Mouse (Mus musculus) T-cell, adult 2 months (primary cell): ENCODE data around the gene Dlg2.

ENCODE experiments used
- DNase-seq: peaks from one replicate; pipeline ENCODE4 v3.0.0; 2022; ENCODE audit warnings: low spot score

The Dlg2 gene

GRCm38 (mm10) chr7:90540811-90541323 lies 64.4 kb downstream of the Dlg2 start:
- no peak for DNase-seq

DNA sequence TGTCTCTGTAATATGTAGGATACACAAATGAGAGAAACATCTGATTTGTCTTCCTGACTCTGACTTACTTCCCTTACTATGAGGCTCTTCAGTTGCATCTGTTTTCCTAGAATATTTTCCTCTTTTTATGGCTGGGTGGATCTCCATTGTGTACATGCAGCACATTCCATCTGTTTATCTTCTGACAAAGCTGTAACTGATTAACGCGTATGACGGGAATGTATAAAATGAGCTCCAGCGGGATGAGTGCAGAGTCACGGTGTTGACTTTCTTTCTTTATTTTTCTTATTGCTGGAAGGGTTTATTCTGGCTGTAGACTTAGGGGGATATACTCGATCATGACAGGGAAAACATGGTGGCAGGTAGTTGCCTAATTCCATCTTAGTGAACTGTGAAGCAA lies 76.9 kb downstream of the Dlg2 start:
- DNase-seq, result no peak

DNA sequence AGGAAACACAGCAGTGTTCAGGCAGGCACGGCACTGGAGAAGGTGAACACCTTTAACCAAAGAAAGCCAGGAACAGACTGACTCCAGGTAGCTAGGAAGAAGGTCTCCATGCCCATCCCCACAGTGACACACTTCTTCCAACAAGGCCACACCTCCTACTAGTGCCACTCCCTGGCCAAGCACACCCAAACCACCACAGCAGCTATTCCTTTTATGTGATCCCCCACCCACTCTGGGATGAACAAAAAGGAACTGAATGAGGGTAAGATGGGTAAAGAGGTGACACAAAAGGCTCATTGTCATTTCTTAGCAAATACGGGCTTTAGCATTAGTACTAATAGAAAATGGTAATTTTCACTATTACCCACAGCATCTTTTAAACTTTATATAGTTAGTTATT lies 77.9 kb downstream of the Dlg2 start:
- DNase-seq, result no peak

DNA sequence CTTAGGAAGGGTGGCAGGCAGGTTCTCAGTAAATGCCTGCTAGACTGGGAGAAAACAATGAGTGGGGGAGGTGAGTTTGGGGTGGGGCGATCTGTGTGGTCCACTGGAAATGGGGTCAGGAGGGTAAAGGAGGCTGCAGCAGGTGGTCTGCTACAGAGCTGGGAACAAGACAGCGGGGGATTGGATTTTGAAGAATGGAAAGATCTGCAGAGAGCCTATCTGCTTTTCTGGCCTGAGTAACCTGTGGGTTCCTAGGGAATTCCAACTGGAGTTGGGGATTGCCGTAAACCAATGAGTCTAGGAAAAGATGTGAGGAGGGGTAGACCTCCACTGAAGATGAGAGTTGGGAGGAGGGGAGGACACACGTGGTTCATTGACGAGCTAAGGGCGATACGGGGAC lies 92.7 kb downstream of the Dlg2 start:
- no peak for DNase-seq

GRCm38 (mm10) chr7:90587795-90588194 lies 111.3 kb downstream of the Dlg2 start:
- DNase-seq, result no peak

- no peak for DNase-seq
Measured at GRCm38 (mm10) chr7:90588318-90588717, 111.8 kb downstream of the Dlg2 start.

DNA sequence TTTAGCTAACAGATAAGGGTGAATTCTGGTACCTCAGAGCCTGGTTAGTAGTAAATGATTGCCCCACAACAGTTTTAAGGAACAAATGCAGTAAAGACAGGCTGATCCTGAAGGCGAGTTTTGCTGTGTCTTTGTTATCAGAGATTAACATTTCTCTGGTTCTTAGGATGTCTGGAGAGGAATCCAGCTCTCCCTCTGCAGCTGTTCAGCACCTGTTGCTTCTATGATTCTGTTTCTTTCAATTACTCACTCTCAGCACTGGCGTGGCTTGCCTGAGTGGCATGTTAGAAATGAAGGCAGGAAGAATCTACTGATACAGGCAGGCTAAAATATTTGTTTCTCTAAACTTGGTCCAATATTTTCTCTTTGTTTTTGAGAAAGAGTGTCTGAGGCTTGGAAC lies 133.3 kb downstream of the Dlg2 start:
- no peak for DNase-seq

- no peak for DNase-seq
Measured at GRCm38 (mm10) chr7:90630546-90630945, 154.1 kb downstream of the Dlg2 start.

GRCm38 (mm10) chr7:90649512-90649911 lies 173.0 kb downstream of the Dlg2 start:
- DNase-seq, result no peak

- no peak for DNase-seq
Measured at GRCm38 (mm10) chr7:90651128-90651527, 174.7 kb downstream of the Dlg2 start.

DNA sequence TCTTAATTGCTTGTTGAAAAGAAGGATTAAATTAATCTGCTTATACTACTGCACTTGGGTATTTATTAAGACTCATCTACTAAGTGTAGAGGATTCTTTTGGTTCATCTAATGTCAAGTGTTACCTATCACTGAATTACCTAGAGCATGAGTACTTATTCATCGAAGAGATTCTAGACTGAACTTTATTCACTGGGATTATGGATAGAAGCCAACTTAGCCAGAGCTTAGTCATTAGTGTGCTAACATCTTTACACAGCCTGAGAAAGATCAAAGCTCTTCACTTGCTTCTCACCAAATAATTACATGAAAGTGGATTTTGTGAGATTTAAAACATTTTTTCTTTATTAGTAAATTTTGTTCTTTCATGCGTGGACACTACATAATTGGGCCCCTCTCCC lies 175.1 kb downstream of the Dlg2 start:
- DNase-seq, result no peak

- DNase-seq, result no peak
Measured at GRCm38 (mm10) chr7:90658593-90658992, 182.1 kb downstream of the Dlg2 start.

- no peak for DNase-seq
Measured at GRCm38 (mm10) chr7:90694050-90694449, 217.6 kb downstream of the Dlg2 start.

DNA sequence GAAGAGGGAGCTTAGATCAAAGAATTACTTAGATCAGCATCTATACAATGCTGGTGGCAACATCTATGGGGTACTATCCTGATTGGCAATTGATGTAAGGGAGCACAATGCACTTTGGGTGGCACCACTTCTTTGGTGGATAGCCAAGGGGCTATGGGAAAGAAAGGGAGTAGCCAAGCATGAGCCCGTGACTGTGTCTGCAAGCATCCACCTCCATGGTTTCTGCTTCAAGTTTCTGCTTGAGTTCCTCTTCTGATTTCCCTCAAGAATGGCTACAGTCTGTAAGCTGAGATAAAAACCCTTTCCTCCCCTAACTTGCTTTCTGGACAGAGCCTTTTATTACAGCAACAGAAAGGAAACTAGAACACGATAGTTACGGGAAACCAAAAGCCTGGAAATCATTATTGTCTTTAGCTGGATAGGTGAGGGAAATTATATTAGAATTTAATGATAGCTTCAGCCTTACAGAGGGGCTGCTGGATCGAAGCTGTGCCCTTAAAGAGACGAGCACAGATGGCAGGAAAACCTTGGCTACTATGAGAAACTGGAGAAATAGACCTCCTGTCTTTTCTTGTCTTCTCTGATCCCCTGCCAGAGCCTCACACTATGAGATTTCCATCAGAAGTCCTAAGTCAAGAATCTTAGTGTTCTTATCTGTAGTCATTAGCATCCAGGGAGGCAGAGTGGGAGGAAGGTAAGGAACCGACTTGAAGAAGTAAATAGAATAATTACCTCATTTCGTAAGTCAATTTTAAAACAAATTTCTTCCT lies 219.9 kb downstream of the Dlg2 start:
- no peak for DNase-seq

GRCm38 (mm10) chr7:90703163-90703852 lies 226.8 kb downstream of the Dlg2 start:
- DNase-seq, result no peak

DNA sequence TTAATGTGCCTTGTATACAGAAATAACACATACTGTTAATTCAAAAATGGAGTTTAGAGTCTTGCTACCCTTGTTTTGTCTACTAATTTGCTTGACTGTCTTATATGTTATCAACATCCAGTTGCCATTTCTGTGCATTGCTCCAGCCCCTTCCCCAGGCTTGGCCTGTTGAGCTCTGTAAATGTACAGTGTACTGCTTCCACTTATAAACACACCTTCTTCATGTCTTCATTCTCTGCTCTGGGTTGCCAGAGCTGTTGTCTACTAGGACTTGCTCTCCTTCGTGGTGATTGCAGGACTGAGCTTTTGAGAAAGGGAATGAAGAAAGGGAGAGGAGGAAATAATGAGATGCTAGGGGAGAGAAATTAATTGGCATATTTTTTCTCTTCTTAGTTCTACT lies 227.5 kb downstream of the Dlg2 start:
- no peak for DNase-seq

GRCm38 (mm10) chr7:90734086-90734485 lies 257.6 kb downstream of the Dlg2 start:
- no peak for DNase-seq

DNA sequence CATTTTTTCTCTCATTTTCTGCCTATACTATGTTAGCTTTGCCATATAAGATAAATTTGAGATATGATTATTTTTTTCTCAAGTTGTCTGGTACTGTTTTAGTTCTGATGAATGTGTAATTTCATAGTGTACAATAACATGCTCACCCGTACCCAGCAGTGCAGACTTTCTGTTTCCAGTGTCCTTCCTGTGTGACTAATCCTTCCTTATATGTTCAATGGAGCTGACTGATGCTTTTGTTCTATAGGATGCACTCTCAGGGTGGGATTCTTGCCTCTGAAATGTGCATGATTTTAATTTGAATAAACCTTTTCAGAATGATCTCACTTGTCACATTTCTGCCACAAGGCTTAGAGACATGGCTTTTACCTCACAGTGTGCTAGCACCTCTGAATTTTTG lies 259.9 kb downstream of the Dlg2 start:
- no peak for DNase-seq

GRCm38 (mm10) chr7:90748636-90749035 lies 272.2 kb downstream of the Dlg2 start:
- no peak for DNase-seq

- no peak for DNase-seq
Measured at GRCm38 (mm10) chr7:90787945-90788344, 311.5 kb downstream of the Dlg2 start.

GRCm38 (mm10) chr7:90791522-90791921 lies 315.1 kb downstream of the Dlg2 start:
- DNase-seq, result no peak

GRCm38 (mm10) chr7:90825640-90826039 lies 349.2 kb downstream of the Dlg2 start:
- no peak for DNase-seq

DNA sequence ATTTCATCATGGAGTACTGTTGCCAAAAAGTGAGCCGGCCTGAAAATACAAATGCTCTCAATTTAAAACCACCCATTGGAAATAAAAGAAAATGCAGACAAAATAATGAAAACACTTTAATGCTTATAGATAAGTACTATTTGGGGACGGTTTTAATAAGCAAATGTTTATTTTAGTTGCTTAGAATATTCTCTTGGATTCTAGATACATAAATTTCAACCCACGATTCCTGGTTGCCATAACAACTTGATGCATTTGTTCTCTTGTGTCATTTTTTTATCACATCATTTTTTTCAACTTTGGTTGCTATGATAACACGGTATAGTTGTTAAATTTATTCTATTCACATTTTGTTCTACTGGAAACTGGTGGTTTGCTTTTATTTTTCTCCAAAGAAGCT lies 364.8 kb downstream of the Dlg2 start:
- DNase-seq, result no peak
